Mouse (Mus musculus) forebrain, embryonic 11.5 days (tissue): ENCODE measurements at regions not wholly inside any gene's neighbourhood (a gene's known extent, or its start where the extent isn't known, plus 50 kb on each side); places are given as distances from the start of the nearest gene placed in this dataset.

Source experiments
- ATAC-seq: fragments of 200-750 bp; cut with Nextera tagmentation; replicated peaks from 2 replicates; pipeline ENCODE4 v1.8.0; 2017; ENCODE audit warnings: moderate TSS enrichment; ENCODE audit not compliant: low FRiP score
- DNase-seq: peaks from one replicate; pipeline ENCODE4 v3.0.0-alpha.2; 2017; ENCODE audit warnings: low spot score
- H3K27ac ChIP-seq: fragments of 300-500 bp; sonication (generic); 2 replicates; pipeline ENCODE4 v1.5.1; 2014; ENCODE audit warnings: low read depth, low read length
- H3K27me3 ChIP-seq: fragments of 300-500 bp; sonication (generic); 2 replicates; pipeline ENCODE4 v1.6.1; 2014; ENCODE audit warnings: mild to moderate bottlenecking, low read length, mixed read lengths; ENCODE audit not compliant: control insufficient read depth, insufficient read depth
- H3K36me3 ChIP-seq: fragments of 300-500 bp; sonication (generic); 2 replicates; pipeline ENCODE4 v1.6.1; 2014; ENCODE audit warnings: mild to moderate bottlenecking, low read length, moderate library complexity, mixed read lengths; ENCODE audit not compliant: control insufficient read depth, insufficient read depth
- H3K4me1 ChIP-seq: fragments of 300-500 bp; sonication (generic); replicated peaks from 2 replicates; pipeline ENCODE4 v1.6.1; 2014; ENCODE audit warnings: low read length, mixed read lengths; ENCODE audit not compliant: control insufficient read depth, insufficient read depth
- H3K4me2 ChIP-seq: fragments of 300-500 bp; sonication (generic); 2 replicates; pipeline ENCODE4 v1.6.1; 2014; ENCODE audit warnings: low read depth, mild to moderate bottlenecking, low read length, moderate library complexity, mixed read lengths; ENCODE audit not compliant: severe bottlenecking
- H3K4me3 ChIP-seq: fragments of 300-500 bp; sonication (generic); 2 replicates; pipeline ENCODE4 v1.5.1; 2014; ENCODE audit warnings: low read depth, low read length
- H3K9ac ChIP-seq: fragments of 300-500 bp; sonication (generic); 2 replicates; pipeline ENCODE4 v1.6.1; 2014; ENCODE audit warnings: low read length
- H3K9me3 ChIP-seq: fragments of 300-500 bp; sonication (generic); 2 replicates; pipeline ENCODE4 v1.6.1; 2016; ENCODE audit warnings: low read length, mixed read lengths; ENCODE audit not compliant: control insufficient read depth
- WGBS: fragments of 180-500 bp; shearing (Covaris S2); extraction: QIAGEN DNeasy Blood & Tissue Kit; methylation state at CpG from one replicate; pipeline ENCODE4 v1.1.7; 2014; 5-methylcytosine and 5-hydroxymethylcytosine counted together

DNA sequence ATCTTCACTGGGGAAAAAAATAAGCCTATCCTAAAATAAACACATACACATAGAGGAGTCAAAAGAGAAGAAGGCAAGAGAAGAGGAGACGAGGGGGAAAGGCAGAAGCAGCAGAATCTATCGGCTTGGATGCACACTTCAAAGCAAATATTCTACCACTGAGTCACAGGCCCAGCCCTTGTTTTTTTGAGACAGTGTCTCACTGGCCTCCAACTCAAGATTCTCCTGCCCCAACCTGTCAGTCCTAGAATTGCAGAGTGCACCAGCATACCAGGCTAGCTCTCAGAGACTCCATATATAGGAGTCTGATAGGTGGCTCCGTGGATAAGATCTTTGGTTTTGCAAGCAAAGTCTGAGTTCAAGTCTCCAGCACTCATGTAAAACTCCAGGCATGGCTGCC, 152.6 kb downstream of the Irs2 start:
- no peak for ATAC-seq
- no peak for DNase-seq
- no peaks in the 10 kb centered on the region for H3K36me3 ChIP-seq
- H3K9me3 ChIP-seq = no peaks in the 10 kb centered on the region
- H3K27ac ChIP-seq = no peak overlapping the region
- H3K4me1 ChIP-seq = peaks cover 4% of the 10 kb centered on the region; the same call in 1 of the 2 replicates
- no peak overlapping the region for H3K4me2 ChIP-seq
- WGBS = 91% methylated on average over 3 of the region's 3 CpGs
- no peaks in the 10 kb centered on the region for H3K27me3 ChIP-seq
- H3K9ac ChIP-seq = no peak overlapping the region
- H3K4me3 ChIP-seq = no peak overlapping the region

DNA sequence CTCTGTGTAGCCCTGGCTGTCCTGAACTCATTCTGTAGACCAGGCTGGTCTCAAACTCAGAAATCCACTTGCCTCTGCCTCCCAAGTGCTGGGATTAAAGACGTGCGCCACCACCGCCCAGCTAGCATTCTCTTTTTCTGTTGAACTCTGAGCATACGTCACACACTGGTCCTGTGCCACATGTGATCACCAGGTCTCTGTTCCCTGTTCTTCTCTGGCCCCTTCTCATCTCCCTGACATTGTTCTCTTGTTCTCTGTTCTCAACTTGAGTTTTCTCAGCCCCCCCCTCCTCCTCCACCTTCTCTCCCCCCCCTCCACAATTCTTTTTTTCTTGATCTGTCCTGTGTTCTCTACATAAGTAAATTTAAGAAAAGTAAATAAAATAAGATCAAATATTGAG, 153.1 kb downstream of the Irs2 start:
- Histone ChIP-seq H3K9ac (no peak overlapping the region), H3K4me3 (no peak overlapping the region), H3K36me3 (no peaks in the 10 kb centered on the region), H3K9me3 (no peaks in the 10 kb centered on the region), H3K4me1 (peaks cover 4% of the 10 kb centered on the region; the same call in 1 of the 2 replicates), H3K27ac (no peak overlapping the region), H3K27me3 (no peaks in the 10 kb centered on the region), H3K4me2 (no peak overlapping the region)
- WGBS = 82% methylated on average over 4 of the region's 4 CpGs
- no peak for DNase-seq
- ATAC-seq = no peak

DNA sequence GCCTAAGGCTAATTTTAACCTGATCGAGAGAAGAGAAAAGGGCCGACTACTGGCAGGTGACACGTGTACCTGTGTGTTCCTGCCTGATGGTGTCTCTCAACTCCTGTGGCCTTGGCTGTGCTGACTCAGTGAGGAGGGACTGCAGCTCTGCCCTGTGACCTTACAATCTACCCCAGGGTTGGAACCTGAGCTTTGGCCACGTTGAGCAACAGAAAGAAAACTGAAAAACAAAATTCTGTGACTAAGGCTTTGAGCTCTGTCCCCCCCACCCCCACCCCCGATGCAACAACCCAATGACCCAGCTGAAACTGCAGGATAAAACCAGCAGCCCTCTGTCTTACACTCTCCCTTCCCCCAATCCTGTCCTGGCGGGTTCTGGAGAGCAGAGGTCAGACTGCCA, 153.7 kb downstream of the Irs2 start:
- no peak for DNase-seq
- no peak overlapping the region for H3K27ac ChIP-seq
- 61% methylated on average over 6 of the region's 6 CpGs for WGBS

DNA sequence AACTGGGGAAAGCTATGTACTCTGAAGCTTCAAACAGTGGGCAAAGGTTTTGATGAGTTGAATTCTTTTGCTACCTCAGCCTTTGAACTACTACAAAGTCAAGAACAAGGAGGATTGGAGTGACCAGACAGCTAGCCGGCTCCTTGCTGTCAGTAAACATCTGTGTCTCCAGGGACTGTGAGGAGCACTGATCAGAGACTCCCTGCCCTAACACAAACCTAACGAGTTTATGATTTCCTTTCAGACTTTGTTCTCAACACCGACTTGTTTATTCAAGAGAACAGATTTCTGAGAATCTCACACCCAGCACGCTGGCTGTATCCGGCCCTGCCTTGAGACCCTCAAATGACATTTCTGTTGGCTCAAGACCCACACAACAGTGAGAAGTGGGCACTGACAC, 154.4 kb downstream of the Irs2 start:
- H3K4me2 ChIP-seq = no peak overlapping the region
- ATAC-seq = no peak
- no peak overlapping the region for H3K27ac ChIP-seq
- no peak overlapping the region for H3K9ac ChIP-seq
- WGBS = 75% methylated on average over 5 of the region's 5 CpGs
- no peak for DNase-seq
- no peak overlapping the region for H3K4me3 ChIP-seq
- H3K27me3 ChIP-seq = no peaks in the 10 kb centered on the region
- H3K4me1 ChIP-seq = peaks cover 4% of the 10 kb centered on the region; the same call in 1 of the 2 replicates
- H3K9me3 ChIP-seq = no peaks in the 10 kb centered on the region
- no peaks in the 10 kb centered on the region for H3K36me3 ChIP-seq

More for the DNA sequence above, 153.7 kb downstream of the Irs2 start:
- H3K9ac ChIP-seq = no peak overlapping the region
- H3K9me3 ChIP-seq = no peaks in the 10 kb centered on the region
- ATAC-seq = no peak
- no peak overlapping the region for H3K4me3 ChIP-seq
- H3K4me1 ChIP-seq = peaks cover 4% of the 10 kb centered on the region; the same call in 1 of the 2 replicates
- H3K4me2 ChIP-seq = no peak overlapping the region
- no peaks in the 10 kb centered on the region for H3K27me3 ChIP-seq
- H3K36me3 ChIP-seq = no peaks in the 10 kb centered on the region

DNA sequence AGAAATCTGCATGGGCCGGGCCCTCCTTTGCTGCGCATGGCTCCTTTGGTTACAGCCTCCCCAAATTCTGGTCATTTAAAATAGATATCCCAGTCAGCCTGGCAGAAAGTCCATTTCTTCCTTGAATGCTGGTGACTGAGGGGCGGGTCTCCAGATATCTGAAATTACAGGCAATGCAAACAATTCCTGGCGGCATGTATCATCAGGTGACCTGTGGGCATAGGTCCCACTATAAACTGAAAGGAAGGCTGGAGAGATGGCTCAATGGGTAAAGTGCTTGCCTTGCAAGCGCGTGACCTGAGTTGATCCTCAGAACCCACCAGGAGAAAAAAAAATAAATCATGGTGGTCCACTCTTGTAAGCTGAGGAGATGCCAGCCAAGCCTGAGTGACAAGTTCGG, 158.3 kb downstream of the Irs2 start:
- WGBS = 95% methylated on average over 7 of the region's 7 CpGs
- H3K4me3 ChIP-seq = no peak overlapping the region
- H3K27me3 ChIP-seq = no peaks in the 10 kb centered on the region
- no peaks in the 10 kb centered on the region for H3K36me3 ChIP-seq
- ATAC-seq = no peak
- no peaks in the 10 kb centered on the region for H3K9me3 ChIP-seq
- H3K4me2 ChIP-seq = no peak overlapping the region
- DNase-seq = no peak
- no peak overlapping the region for H3K9ac ChIP-seq
- H3K4me1 ChIP-seq = no peaks in the 10 kb centered on the region
- no peak overlapping the region for H3K27ac ChIP-seq

DNA sequence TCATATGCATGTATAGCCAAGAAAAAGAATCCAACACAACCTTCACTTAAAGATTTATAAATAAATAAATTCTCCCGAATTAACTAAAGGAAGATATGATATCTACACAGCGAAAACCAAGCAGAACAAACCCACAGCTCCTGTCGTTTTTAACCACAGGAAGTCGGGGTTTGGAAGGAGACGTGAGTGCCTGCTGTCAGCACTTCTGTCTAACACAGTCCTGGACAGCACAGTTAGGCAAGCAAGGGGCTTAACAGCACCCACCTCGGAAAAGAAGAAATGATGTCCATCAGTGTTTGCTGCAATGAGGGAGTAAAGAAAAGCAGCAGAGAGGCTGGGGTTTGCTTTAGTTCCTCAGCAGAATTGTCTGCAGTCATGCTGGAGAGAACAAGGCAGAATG, 162.7 kb downstream of the Irs2 start:
- Histone ChIP-seq H3K4me2 (no peak overlapping the region), H3K9me3 (no peaks in the 10 kb centered on the region), H3K36me3 (no peaks in the 10 kb centered on the region), H3K27ac (no peak overlapping the region), H3K4me1 (no peaks in the 10 kb centered on the region), H3K9ac (no peak overlapping the region), H3K4me3 (no peak overlapping the region), H3K27me3 (no peaks in the 10 kb centered on the region)
- DNase-seq = no peak
- 73% methylated on average over 6 of the region's 6 CpGs for WGBS
- no peak for ATAC-seq

DNA sequence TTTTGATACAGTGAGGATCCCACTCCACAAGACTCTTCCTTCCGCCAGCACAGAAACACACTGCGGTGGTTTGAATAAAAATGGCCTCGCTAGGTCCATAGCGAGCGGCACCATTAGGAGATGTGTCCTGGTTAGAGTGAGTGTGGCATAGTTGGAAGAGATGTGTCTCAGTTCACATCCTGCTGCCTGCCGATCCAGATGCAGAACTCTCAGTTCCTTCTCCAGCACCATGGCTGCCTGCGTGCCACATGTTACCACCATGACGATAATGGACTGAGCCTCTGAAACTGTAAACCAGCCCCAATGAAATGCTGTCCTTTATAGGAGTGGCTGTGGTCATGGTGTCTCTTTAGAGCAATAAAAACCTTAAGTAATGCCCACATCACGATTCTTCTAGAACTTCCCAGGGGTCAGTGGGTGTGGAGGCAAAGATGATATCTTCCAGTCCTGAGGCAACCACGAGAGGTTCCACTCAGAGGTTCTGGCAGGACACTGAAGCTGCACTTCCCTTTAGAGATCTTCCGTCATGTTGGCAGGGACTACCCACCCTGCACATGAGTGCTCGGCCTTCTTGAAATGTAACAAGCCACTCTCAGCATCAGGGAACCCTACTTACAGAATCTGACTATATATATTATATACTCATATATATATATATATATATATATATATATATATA, 167.3 kb downstream of the Irs2 start:
- Histone ChIP-seq H3K36me3 (no peaks in the 10 kb centered on the region), H3K27ac (no peak overlapping the region), H3K4me3 (no peak overlapping the region), H3K4me1 (no peaks in the 10 kb centered on the region), H3K9ac (no peak overlapping the region), H3K9me3 (no peaks in the 10 kb centered on the region), H3K27me3 (no peaks in the 10 kb centered on the region), H3K4me2 (no peak overlapping the region)
- WGBS = 95% methylated on average over 12 of the region's 12 CpGs
- DNase-seq (no peak), ATAC-seq (no peak)

DNA sequence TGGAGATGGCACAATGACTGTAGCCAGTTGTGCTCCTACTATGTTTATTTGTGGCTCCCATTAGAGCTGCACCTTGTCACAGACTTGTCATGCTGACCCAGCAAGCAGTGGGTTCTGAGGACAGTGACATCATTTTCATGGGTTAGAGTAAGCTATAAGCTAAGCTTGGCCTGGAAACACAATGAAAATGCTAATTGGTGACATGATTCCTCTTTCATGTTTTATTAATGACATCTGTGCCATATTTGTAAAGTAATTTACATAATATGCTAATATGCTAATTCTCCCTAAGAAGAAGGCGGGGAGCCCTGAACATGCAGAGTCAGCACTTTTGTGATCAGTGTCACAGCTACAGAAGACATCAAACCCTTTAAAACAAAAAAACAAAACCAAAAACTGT, 168.2 kb downstream of the Irs2 start:
- no peak for DNase-seq
- Histone ChIP-seq H3K4me3 (no peak overlapping the region), H3K27ac (no peak overlapping the region), H3K36me3 (no peaks in the 10 kb centered on the region), H3K4me1 (no peaks in the 10 kb centered on the region), H3K9ac (no peak overlapping the region), H3K27me3 (no peaks in the 10 kb centered on the region), H3K9me3 (no peaks in the 10 kb centered on the region), H3K4me2 (no peak overlapping the region)
- ATAC-seq = no peak
- 65% methylated on average over 1 of the region's 1 CpGs for WGBS

DNA sequence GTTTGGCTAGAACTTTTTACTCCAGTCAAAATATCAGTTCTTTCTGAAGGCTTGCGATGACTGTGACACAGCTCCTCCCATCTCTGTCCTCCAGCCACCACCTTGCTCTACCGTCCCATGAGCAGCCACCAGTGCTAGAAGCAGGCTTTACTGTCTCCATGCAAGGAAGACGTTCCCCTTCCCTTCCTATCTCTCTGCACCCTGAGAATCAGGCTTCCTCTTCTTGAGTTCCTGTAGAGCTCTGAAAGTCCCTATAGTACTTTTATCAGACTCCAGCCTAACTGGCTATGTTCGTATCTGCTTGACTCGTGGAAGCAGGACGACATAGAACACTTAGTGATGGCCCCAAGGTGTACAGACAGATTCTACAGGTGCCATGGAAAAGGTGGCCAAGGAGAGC, 173.2 kb downstream of the Irs2 start:
- H3K4me2 ChIP-seq = no peak overlapping the region
- 89% methylated on average over 6 of the region's 6 CpGs for WGBS

More for the DNA sequence above, 173.2 kb downstream of the Irs2 start:
- Histone ChIP-seq H3K4me3 (no peak overlapping the region), H3K9ac (no peak overlapping the region), H3K27me3 (no peaks in the 10 kb centered on the region), H3K9me3 (no peaks in the 10 kb centered on the region), H3K4me1 (no peaks in the 10 kb centered on the region), H3K27ac (no peak overlapping the region), H3K36me3 (no peaks in the 10 kb centered on the region)
- DNase-seq (no peak), ATAC-seq (no peak)
